Mouse (Mus musculus) frontal cortex, postnatal 14 days (tissue): ENCODE results near the gene Nectin1.

Experiments used
- DNase-seq, 2 experiments: peaks; one replicate each; pipeline ENCODE4 v3.0.0; 2022; ENCODE audit warnings: low spot score in 2 of 2

The Nectin1 gene

GRCm38 (mm10) chr9:43743647-43744137, at the start of gene Nectin1:
Gene Nectin1 (plus strand): TSS chr9:43743984.
- DNase-seq, result peak; percentile 76 to 82

DNA sequence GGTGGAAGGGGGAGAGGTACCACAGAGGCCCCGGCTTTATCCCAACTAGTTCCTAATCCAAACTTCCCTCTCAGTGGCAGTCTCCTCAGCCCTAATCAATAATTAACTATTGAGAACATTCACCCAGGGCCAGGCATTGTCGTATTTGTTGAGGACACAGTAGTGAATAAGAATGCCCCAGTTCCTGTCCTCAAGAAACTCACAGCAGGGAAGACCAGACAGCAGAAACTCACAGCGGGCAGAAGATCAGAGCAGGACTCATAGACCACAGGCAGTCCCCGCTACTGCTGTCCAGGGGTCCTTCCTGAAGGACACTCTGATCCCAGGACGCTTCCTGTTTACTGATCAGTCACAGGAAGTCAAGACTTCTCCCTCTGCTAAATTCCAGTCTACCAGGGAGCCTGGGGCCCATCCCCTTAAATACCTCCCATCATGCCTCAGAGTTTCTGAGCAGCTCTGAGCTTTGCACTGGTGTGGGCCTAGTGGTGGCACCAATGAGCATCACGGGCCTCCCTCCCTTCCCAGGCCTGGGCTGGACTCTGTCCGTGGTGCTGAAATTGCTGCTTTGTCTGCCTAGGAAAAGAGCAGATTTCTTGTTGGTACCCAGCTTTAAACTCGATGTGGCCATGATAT, 45.6 kb upstream of the Nectin1 start:
- DNase-seq, result no peak

GRCm38 (mm10) chr9:43698841-43699240, 44.9 kb upstream of the Nectin1 start:
- DNase-seq, result no peak

DNA sequence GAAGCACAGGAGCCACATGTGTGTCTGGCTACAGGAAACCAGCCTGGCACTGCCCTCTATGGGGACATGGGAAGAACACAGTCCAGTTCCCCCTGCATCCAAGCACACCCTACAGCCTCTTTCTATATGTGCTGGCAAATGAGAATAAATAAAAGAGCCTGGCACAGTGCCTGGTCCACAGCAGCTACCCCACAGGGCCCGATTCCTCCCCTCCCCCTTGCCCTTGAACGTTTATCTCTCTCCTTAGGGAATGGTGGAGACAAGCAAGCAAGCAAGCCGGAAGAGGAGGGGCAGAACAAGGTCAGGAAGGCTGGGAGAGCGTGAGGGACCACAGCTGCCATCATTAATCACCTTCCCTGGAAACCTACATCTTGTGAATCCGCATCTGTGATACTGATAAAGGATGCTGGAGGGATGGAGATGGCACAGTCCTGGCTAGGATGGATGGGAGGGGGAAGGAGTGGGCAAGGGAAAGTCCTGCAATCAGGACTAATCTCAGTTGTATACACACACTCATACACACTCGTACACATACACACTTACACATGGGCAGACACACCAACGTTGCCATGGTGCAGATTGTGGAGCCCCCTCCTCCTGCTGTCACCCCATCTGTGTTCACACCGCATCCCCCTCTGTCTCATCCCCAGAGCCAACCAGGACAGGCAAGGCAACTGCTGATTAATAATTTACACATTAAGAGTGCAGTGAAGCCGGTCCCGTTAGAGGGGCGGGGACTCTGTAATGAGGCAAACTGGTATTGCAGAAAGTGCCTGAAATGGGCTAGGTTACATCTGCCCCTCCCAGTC, 44.2 kb upstream of the Nectin1 start:
- DNase-seq, result no peak

GRCm38 (mm10) chr9:43700226-43700579, 43.6 kb upstream of the Nectin1 start:
- DNase-seq, result no peak

GRCm38 (mm10) chr9:43701748-43702147, 42.0 kb upstream of the Nectin1 start:
- DNase-seq, result no peak

DNA sequence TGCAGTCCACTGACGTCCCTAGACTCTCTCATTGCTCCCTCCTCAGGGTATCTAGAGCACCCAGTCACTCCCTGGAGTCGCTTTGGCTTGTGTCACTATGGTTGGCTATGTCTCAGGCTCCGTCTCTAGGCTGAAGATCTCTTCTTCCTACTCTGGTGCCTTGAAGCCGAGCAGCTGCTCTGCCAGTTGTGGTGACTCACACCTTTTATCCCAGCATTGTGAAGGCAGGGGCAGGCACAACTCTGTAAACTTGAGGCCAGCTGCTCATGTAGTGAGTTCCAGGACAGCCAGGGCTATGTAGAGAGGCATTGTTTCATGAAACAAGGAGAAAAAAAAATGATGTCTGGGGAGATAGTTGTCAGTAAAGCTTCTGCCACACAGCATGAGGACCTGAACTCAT, 36.2 kb upstream of the Nectin1 start:
- no peak for DNase-seq

DNA sequence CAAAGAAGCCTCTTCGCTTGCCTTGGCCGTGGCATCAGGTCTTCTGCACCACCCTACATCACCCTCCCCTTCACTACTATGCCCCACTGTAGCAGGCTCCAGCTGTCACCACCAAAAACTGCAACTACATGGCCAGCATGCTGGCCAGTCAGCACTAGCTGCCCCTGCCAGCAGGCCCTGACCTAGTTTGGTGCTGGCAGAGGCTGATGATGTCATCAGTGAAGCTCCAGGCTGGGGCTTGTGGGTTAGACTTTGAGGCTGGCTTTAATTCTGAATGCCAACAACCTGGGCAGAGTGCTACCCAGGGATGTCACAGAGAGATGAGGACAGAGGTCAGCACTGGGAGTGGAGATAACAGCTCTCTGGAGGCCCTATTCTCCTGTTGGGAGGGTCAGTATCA, 35.1 kb upstream of the Nectin1 start:
- no peak for DNase-seq

DNA sequence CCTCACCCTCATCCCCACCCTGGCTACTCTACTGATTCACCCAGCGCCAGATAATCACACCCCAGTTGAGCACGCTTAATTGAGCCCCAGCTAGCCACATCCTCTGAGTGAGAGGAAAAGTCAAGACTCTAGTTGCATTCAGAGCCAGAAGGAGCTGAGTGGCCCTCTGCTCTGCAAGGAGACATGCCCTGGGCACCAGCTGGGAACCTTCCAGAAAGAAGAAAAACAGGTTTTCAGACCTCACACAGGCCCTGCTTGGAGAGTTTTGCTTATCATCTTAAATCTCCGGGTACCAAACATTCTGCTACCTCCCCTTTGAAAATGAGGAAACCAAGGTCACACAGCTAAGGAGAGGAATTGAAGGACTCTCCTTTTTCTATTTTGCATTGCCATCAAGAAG, 30.4 kb upstream of the Nectin1 start:
- no peak for DNase-seq

GRCm38 (mm10) chr9:43719407-43719839, 24.4 kb upstream of the Nectin1 start:
- no peak for DNase-seq

DNA sequence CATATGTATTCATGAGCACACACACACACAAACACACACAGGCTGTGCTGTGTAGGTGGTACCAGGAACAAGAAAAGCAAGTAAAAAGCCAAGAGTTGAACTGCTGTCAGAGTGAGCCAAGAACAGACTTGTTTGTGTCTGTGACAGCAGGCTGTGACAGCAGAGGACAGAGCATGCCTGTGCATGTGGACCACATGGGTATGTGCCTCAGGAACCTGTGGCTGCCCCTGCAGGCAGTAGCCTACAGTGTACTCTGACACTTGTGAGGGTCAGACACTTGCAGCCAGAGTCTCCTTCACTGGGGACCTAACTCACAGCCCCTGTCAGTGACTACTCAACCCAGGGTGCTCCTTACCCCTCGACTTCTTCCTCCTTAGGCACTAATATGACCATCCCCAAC, 23.7 kb upstream of the Nectin1 start:
- DNase-seq, result no peak

DNA sequence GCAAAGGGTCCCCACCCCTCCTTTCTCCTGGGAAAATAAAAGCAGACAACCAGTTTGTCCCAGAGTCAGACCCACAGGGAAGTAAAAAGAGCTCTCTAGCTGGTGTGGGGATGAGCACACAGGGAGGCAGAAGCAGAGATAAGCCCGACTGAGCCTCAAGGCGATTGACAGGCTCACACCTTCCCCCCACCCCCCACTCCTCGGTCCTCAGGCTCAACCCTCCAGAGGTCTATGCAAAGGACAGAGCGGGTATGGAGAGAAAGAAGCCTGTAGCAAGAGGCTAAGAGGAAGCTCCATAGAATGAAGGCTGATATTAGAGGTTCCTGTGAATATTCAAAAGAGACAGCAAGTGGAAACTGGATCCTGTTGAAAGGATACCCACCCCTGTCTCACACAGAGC, 19.7 kb upstream of the Nectin1 start:
- no peak for DNase-seq

DNA sequence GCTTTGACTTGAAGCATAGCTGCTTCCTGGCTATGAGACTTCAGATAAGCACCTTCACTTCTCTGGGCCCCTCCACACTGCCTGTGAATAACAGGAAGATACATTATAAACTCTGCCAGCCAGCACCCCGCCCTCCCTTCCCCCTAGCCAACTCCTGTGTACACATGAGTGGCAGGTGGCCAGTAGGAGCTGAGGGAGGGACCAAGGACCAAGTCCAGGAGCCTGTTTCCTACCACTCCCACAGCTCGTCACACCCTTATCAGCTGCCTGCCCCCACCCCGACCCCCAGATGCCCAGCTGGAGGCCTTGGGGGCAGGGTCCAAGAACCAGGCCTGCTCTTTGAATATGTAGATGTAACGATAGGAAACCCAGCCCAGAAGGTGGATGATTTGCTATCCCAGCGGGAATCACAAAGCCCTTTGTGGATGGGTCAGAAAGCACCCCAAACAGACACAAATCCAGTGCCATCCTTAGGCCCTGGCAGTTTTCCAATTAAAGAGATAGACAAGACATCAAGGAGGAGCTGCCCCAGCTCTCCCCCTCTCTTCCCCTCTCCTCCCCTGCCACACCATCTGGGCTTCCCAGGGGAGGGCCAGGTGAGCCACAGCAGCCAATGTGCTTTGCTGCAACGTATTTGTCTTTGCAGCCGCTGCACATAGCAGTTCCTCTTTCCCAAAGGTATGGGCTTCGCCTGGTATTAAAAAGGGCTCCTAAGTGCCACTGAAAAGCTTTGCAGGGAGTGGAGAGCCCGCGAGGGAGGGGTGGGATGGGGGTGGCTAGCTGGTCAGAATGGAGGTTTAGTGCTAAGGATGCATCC, 14.1 kb upstream of the Nectin1 start:
- no peak for DNase-seq

- DNase-seq, result no peak
Measured at GRCm38 (mm10) chr9:43730284-43731027, 13.3 kb upstream of the Nectin1 start.

GRCm38 (mm10) chr9:43731880-43732279, 11.9 kb upstream of the Nectin1 start:
- no peak for DNase-seq

DNA sequence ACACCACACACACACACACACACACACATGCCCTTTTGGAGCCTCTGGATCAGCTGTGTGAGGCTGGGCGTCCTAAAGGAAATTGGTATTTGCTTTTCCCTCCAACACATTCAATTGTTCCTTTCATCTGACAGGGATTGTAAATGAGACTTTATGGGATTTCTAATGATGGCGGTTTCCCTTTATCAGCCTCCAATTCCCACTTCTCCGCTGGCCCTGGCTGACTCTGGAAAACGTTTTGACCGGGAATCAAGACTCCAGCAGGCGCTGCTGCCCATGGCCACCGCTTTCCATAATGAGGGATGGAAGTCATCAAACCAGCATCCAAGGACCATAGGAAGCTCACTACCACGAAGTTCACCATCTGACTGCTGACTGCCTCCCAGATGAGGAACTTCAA, 11.1 kb upstream of the Nectin1 start:
- DNase-seq, result no peak

GRCm38 (mm10) chr9:43734952-43735351, 8.8 kb upstream of the Nectin1 start:
- DNase-seq, result no peak

- DNase-seq, result no peak
Measured at GRCm38 (mm10) chr9:43736046-43736730, 7.6 kb upstream of the Nectin1 start.

DNA sequence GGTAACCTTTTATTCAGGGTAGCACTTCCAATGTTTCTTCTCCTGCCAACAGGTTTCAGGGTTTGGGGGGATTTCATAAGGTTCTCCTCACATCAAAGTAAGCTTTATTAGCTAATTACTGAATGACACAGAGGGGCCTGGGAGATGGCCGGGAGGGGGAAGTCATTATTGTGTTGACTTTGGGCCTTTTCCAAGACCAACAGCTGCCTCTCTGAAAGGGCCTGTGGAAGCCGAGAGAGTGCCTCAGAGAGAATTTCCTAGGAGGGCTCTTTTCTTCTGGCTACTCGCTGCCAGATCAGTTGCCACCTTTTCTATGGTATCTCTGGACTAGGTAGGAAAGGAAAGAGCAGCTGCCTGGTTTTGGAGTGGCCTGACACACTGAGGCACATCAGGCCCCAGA, 6.5 kb upstream of the Nectin1 start:
- no peak for DNase-seq

DNA sequence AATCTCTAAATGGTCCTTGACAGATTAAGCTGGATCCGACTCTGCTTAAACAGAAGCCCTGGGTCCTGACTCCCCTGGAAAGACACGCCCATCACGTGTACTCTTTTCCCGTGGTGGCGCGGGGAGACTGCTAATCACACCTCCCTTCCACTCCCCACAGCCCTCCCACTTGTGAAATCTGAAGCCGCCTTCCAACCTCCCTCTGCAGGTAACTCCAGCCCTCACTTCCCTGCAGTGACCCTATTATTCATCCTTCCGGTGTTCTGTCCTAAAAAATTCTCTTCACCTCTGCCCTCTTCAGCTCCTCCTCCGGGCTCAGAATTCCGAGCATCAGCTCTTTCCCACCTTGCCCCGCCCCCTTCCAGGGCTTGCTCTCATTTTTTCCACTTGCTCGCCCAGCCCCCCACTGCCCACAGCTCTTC, 5.9 kb upstream of the Nectin1 start:
- DNase-seq, result no peak

DNA sequence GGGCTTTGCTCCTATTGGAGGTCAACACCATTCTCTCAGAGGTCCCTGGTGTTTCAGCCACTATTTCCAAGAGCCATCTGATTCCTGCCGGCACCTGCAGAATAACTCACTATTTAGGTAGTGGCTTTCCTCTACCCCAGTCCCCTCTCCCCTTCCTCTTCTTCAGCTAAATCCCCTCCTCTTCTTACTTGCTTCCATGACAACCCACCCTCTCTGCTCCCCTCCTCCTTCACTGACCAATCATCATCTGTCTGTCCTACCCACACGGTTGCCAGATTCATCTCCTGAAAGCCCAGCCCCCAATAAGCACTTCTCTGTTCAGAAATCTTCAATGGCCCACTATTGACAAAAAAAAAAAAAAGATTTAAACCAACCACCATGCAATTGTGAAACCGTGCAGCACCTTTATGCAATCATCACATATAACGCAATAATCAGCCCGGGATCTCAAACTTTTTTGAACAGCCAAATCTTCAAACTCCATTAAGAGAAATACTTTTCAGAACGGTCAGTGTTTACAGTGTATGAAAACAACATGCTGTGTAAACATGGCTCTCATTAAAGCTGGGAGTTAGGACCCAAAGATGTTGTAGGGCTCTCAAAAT, 5.2 kb upstream of the Nectin1 start:
- DNase-seq, result no peak
